Mouse (Mus musculus) cerebellum, adult 8-10 months (tissue): ENCODE results near the gene Plcb1.

Experiments used
- DNase-seq: peaks from one replicate; pipeline ENCODE4 v3.0.0; 2022

The Plcb1 gene

GRCm38 (mm10) chr2:135225604-135226025, 439.7 kb downstream of the Plcb1 start:
- DNase-seq, result no peak

DNA sequence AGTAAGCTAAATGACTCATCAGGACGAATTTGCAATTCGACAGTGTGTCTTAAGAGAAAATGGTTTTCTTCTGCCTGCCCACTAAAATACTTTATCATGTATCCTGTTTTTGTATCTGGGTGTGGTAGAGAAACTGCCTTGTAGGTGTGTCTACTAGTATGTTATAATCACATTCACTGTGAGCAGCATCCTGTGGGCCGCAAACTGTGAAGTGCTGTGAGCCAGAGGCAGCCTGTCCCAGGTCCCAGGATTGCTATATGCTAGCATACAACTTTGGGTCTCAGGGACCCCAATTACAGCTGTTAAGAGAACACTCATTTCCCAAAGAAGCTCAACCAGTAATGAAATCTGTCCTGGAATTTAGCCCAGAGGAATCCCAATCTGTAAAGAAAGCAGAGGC, 444.4 kb downstream of the Plcb1 start:
- DNase-seq, result no peak

GRCm38 (mm10) chr2:135242662-135243316, 456.9 kb downstream of the Plcb1 start:
- no peak for DNase-seq

GRCm38 (mm10) chr2:135243764-135244163, 457.9 kb downstream of the Plcb1 start:
- no peak for DNase-seq

- DNase-seq, result no peak
These were observed 464.1 kb downstream of the Plcb1 start for GRCm38 (mm10) chr2:135249925-135250324.

- peak; percentile 16 for DNase-seq
These were observed 466.0 kb downstream of the Plcb1 start for GRCm38 (mm10) chr2:135251821-135252315.

GRCm38 (mm10) chr2:135259136-135259535, 473.3 kb downstream of the Plcb1 start:
- no peak for DNase-seq

DNA sequence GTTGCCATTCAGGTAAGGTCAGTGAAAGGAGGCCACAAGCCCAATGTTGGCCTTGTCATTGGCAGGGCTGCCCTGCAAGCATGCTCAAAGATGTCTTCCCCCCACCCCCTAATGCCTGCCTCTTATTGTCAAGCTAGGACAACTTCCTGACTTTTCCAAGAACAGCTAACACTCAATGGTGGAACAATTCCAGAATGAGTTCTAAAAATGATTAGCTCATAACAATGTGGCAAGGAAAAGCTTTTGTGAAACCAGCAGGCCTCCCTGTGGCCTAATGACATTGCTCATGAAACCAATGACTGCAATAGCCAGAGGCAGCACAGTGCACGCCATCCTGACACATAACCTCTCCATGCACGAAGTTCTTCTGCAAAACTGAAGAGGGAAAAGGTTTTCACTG, 478.1 kb downstream of the Plcb1 start:
- DNase-seq, result no peak

DNA sequence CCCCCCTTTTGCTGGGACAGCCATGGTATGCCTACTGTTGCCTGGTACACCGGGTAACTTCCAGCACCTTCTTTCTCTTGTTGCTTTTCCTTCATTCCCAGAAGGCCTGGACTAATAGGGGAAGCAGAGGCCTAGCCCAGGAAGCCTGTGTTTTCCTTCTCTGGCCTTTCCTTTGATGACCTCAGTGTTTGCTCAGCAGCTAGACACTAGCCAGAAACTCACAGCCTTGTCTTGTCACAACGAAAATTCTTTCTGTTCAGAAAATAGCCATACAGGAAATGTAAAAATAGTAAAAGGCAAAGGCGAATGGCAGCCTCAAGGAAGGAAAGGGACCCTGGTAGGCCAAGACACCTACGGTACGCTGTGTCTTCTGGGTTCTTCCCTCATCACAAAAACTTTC, 489.1 kb downstream of the Plcb1 start:
- DNase-seq, result no peak

- DNase-seq, result peak; percentile 10
These were observed 492.6 kb downstream of the Plcb1 start for GRCm38 (mm10) chr2:135278506-135278905.

- no peak for DNase-seq
These were observed 493.2 kb downstream of the Plcb1 start for GRCm38 (mm10) chr2:135279026-135279425.

DNA sequence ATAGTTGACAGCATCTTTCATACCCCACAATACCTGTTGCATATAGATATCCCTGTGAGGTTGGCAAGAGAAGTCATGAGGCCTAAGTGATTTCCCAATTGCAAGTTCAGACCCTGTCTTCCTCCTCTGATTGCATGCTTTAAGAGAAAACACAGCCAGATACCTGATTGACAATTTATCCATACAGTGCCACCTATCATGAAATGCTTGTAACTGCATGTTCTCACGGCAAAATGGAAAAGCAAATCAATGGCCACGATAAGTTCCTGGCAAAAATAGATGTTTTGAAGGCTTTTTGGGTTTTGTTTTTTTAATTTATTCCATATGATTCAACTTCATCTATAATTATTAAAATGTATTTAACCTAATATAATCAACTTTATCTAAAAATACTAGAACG, 497.9 kb downstream of the Plcb1 start:
- DNase-seq, result no peak

DNA sequence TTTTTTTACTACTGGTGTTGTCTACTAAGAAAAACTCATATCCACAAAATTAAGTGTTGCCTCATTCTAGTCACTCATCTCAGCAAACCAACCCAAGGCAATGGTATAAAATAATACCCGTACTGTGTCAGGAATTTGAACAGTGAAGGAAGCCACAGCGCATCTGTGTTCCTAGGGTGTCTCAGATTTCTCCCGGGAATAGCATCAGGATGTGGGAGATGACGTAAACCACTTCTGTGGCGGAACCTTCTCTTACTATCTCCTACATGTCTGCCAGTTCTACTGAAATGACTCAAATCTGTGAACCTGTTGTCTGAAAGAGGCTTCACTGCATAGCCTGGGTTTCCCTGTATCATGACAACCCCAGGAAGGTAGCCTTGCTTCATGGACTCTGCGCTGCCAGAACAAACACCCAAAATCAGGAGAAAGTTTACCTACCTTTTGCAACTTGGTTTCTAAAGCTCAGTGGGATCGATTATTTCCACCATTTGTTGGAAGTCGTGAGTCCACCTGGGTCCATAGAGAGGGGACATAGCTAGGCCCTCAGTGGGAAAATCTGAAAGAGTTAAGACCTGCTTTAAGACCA, 510.4 kb downstream of the Plcb1 start:
- no peak for DNase-seq

- DNase-seq, result no peak
These were observed 514.6 kb downstream of the Plcb1 start for GRCm38 (mm10) chr2:135300480-135300879.

GRCm38 (mm10) chr2:135302483-135302882, 516.6 kb downstream of the Plcb1 start:
- no peak for DNase-seq

DNA sequence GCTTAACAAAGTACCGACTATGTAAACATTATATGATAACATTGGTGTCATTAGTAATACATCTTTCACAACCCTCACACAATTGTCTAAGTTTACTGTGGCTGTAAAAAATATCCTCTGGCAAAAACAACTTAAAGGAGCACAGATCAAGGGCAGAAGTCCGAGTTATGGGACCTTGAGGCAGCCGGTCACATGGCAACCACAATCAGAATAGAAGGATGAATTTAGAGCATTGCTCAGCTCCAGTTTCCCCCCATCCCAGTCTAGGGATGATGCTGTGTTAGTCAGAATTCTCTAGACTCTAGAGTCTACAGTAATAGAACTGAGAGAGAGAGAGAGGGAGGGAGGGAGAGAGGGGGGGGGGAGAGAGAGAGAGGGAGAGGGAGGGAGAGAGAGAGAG, 519.3 kb downstream of the Plcb1 start:
- no peak for DNase-seq

GRCm38 (mm10) chr2:135305736-135306471, 520.0 kb downstream of the Plcb1 start:
- DNase-seq, result peak; percentile 74

- DNase-seq, result no peak
These were observed 520.6 kb downstream of the Plcb1 start for GRCm38 (mm10) chr2:135306472-135306771.

DNA sequence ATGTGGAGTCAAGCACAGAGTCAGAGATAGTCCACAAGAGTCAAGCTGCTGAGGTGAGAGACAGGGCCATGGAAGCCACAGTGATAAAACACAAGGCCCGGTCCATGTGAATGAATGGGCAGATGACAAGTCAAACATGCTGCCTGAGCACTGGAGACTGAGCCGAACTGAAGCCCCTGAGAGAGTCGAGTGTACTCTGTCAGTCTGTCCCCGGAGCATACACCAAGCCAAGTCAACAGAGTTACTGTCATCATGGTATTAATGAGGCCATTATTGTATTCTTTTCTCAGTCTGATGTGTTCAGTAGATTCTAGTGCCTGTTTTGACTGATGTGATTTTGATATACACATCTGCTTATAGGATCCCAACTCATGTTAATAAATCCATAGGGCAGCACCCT, 521.9 kb downstream of the Plcb1 start:
- no peak for DNase-seq

DNA sequence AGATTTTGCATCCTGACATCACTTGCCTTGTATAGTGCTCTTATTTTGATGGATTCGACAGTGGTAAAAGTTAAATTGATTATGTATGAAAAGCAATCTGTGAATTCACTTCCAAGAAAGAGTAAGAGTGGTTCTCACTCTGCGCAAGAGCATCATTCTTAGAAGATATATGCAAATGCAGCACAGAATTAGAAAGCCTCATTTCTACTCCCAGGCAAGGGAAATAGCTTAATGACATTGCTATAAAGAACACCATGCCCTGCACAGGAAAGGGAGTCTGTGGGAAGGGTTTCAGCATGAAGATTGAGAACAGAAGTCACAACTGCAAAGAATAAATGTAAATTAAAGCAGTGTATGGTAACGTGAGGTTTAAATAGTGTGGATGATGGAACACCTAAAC, 530.1 kb downstream of the Plcb1 start:
- no peak for DNase-seq

GRCm38 (mm10) chr2:135318136-135318535, 532.3 kb downstream of the Plcb1 start:
- no peak for DNase-seq

- DNase-seq, result no peak
These were observed 537.5 kb downstream of the Plcb1 start for GRCm38 (mm10) chr2:135323276-135323954.

- DNase-seq, result peak; percentile 76
These were observed 538.1 kb downstream of the Plcb1 start for GRCm38 (mm10) chr2:135323955-135324302.

GRCm38 (mm10) chr2:135328756-135329155, 542.9 kb downstream of the Plcb1 start:
- peak; percentile 25 for DNase-seq
